Mouse (Mus musculus) liver, postnatal 0 days (tissue): ENCODE results near the gene Tfrc.

Experiments
- CTCF ChIP-seq: sonication (generic); IDR thresholded peaks from 2 replicates; pipeline ENCODE4 v1.5.1; 2016; ENCODE audit warnings: antibody characterized with exemption, low read depth
- EP300 ChIP-seq: IDR thresholded peaks from 2 replicates; pipeline ENCODE4 v1.6.1; 2016; ENCODE audit warnings: antibody characterized with exemption, low read depth, mild to moderate bottlenecking

- peak; percentile 88 for TF ChIP-seq EP300
- no peak for TF ChIP-seq CTCF
These were observed 57.3 kb downstream of the Tfrc start for GRCm38 (mm10) chr16:32665851-32666665.
